Mouse (Mus musculus): Measurements from ENCODE around the gene Gpr146. TPM values are rescaled to one million over a fixed set of nuclear protein-coding genes. Genes with fewer than 3 reads are reported as not detected.

The Gpr146 gene
- total and polyA plus RNA-seq, 2 experiments = 36.5 to 70.7 TPM

GRCm38 (mm10) chr5:139408511-139408910, 31.0 kb downstream of the Gpr146 start:
- H3K79me2 ChIP-seq (ENCODE audit: control insufficient read depth, insufficient read depth, low read length) = no peaks in the 10 kb centered on the region
- no peak for TF ChIP-seq CTCF (IDR thresholded peaks at IDR 0.05; ENCODE audit: low read depth, low read length)
- TF ChIP-seq POLR2A (IDR thresholded peaks at IDR 0.05; ENCODE audit: extremely low read depth, insufficient read depth, low read length) = no peak
- DNase-seq (ENCODE audit: extremely low read depth, low read depth, low spot score) = peak; percentile 40
- no peaks in the 10 kb centered on the region for H3K27me3 ChIP-seq (ENCODE audit: control insufficient read depth, insufficient read depth, low read length)
- WGBS = 80% methylated on average over 7 of the region's 7 CpGs
- no peak overlapping the region for H3K4me3 ChIP-seq (ENCODE audit: insufficient read depth, low read depth, low read length)
- H3K9ac ChIP-seq (ENCODE audit: low read depth, low read length) = no peak overlapping the region
- H3K4me1 ChIP-seq (ENCODE audit: control insufficient read depth, insufficient read depth, low read length) = no peaks in the 10 kb centered on the region
- no peak overlapping the region for H3K27ac ChIP-seq (replicated peaks; ENCODE audit: insufficient read depth, low read depth, low read length)
- no peaks in the 10 kb centered on the region for H3K36me3 ChIP-seq (ENCODE audit: control insufficient read depth, insufficient read depth, low read length)

DNA sequence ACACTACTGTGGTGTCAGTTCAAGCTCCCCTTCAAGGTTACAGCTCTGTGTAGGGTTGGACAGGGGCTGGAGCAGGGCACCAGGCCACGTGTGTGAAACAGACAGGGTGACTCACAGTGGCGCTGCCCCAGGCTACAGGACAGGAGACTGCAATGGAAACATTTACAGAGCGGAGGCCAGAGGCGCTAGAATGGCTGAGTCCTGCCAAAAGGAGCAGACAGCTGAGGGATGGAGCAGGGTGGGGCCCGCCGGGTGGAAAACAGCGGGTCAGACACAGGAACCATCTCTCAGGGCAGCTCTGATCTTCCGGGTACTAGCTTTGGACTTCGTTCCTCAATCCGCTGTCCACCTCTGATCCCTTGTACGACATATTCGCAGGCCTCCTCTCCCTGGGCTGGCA, 31.9 kb downstream of the Gpr146 start:
- H3K4me1 ChIP-seq (ENCODE audit: control insufficient read depth, insufficient read depth, low read length) = no peaks in the 10 kb centered on the region
- no peaks in the 10 kb centered on the region for H3K36me3 ChIP-seq (ENCODE audit: control insufficient read depth, insufficient read depth, low read length)
- H3K27me3 ChIP-seq (ENCODE audit: control insufficient read depth, insufficient read depth, low read length) = no peaks in the 10 kb centered on the region
- no peak overlapping the region for H3K27ac ChIP-seq (replicated peaks; ENCODE audit: insufficient read depth, low read depth, low read length)
- TF ChIP-seq POLR2A (IDR thresholded peaks at IDR 0.05; ENCODE audit: extremely low read depth, insufficient read depth, low read length) (no peak), CTCF (IDR thresholded peaks at IDR 0.05; ENCODE audit: low read depth, low read length) (no peak)
- no peak for DNase-seq (ENCODE audit: extremely low read depth, low read depth, low spot score)
- H3K9ac ChIP-seq (ENCODE audit: low read depth, low read length) = no peak overlapping the region
- no peaks in the 10 kb centered on the region for H3K79me2 ChIP-seq (ENCODE audit: control insufficient read depth, insufficient read depth, low read length)
- no peak overlapping the region for H3K4me3 ChIP-seq (ENCODE audit: insufficient read depth, low read depth, low read length)
- 47% methylated on average over 12 of the region's 12 CpGs for WGBS

- WGBS = 94% methylated on average over 4 of the region's 4 CpGs
- H3K27ac ChIP-seq (replicated peaks; ENCODE audit: insufficient read depth, low read depth, low read length) = no peak overlapping the region
- no peaks in the 10 kb centered on the region for H3K27me3 ChIP-seq (ENCODE audit: control insufficient read depth, insufficient read depth, low read length)
- no peaks in the 10 kb centered on the region for H3K79me2 ChIP-seq (ENCODE audit: control insufficient read depth, insufficient read depth, low read length)
- no peaks in the 10 kb centered on the region for H3K36me3 ChIP-seq (ENCODE audit: control insufficient read depth, insufficient read depth, low read length)
- H3K4me3 ChIP-seq (ENCODE audit: insufficient read depth, low read depth, low read length) = no peak overlapping the region
- no peaks in the 10 kb centered on the region for H3K4me1 ChIP-seq (ENCODE audit: control insufficient read depth, insufficient read depth, low read length)
- H3K9ac ChIP-seq (ENCODE audit: low read depth, low read length) = no peak overlapping the region
- DNase-seq (ENCODE audit: extremely low read depth, low read depth, low spot score) = no peak
- TF ChIP-seq CTCF (IDR thresholded peaks at IDR 0.05; ENCODE audit: low read depth, low read length) (no peak), POLR2A (IDR thresholded peaks at IDR 0.05; ENCODE audit: extremely low read depth, insufficient read depth, low read length) (no peak)
Measured at GRCm38 (mm10) chr5:139410056-139410455, 32.6 kb downstream of the Gpr146 start.

DNA sequence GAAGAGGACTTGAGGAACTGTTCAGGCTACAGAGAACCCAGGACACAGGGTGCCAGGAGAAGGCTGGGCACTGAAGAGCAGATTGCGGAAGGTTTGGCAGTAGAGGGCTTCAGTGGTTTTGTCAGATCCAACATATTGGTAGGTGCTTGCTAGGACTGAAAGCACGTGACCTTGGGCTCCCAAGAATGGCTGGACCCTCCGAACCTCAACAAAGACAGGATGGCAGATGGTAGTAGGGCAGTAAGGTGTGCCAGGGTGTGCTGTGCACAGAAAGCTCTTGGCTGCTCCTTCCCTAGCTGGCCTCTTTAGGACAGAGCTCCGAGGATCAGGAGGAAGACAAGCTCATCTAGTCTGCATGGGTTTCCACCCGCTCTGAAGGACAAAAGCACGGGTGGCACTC, 33.6 kb downstream of the Gpr146 start:
- no peaks in the 10 kb centered on the region for H3K79me2 ChIP-seq (ENCODE audit: control insufficient read depth, insufficient read depth, low read length)
- H3K9ac ChIP-seq (ENCODE audit: low read depth, low read length) = no peak overlapping the region
- TF ChIP-seq CTCF (IDR thresholded peaks at IDR 0.05; ENCODE audit: low read depth, low read length) (no peak), POLR2A (IDR thresholded peaks at IDR 0.05; ENCODE audit: extremely low read depth, insufficient read depth, low read length) (no peak)
- WGBS = 94% methylated on average over 6 of the region's 6 CpGs
- no peaks in the 10 kb centered on the region for H3K4me1 ChIP-seq (ENCODE audit: control insufficient read depth, insufficient read depth, low read length)
- H3K4me3 ChIP-seq (ENCODE audit: insufficient read depth, low read depth, low read length) = no peak overlapping the region
- H3K36me3 ChIP-seq (ENCODE audit: control insufficient read depth, insufficient read depth, low read length) = no peaks in the 10 kb centered on the region
- DNase-seq (ENCODE audit: extremely low read depth, low read depth, low spot score) = no peak
- no peak overlapping the region for H3K27ac ChIP-seq (replicated peaks; ENCODE audit: insufficient read depth, low read depth, low read length)
- H3K27me3 ChIP-seq (ENCODE audit: control insufficient read depth, insufficient read depth, low read length) = no peaks in the 10 kb centered on the region

- TF ChIP-seq CTCF (IDR thresholded peaks at IDR 0.05; ENCODE audit: low read depth, low read length) (no peak), POLR2A (IDR thresholded peaks at IDR 0.05; ENCODE audit: extremely low read depth, insufficient read depth, low read length) (no peak)
- DNase-seq (ENCODE audit: extremely low read depth, low read depth, low spot score) = no peak
- 89% methylated on average over 15 of the region's 15 CpGs for WGBS
Measured at GRCm38 (mm10) chr5:139411665-139412314, 34.3 kb downstream of the Gpr146 start.

GRCm38 (mm10) chr5:139413545-139413944, 36.0 kb downstream of the Gpr146 start:
- WGBS = 87% methylated on average over 4 of the region's 4 CpGs
- TF ChIP-seq CTCF (IDR thresholded peaks at IDR 0.05; ENCODE audit: low read depth, low read length) (no peak), POLR2A (IDR thresholded peaks at IDR 0.05; ENCODE audit: extremely low read depth, insufficient read depth, low read length) (no peak)

More at GRCm38 (mm10) chr5:139411665-139412314, 34.3 kb downstream of the Gpr146 start:
- H3K27me3 ChIP-seq (ENCODE audit: control insufficient read depth, insufficient read depth, low read length) = no peaks in the 10 kb centered on the region
- no peaks in the 10 kb centered on the region for H3K79me2 ChIP-seq (ENCODE audit: control insufficient read depth, insufficient read depth, low read length)
- no peak overlapping the region for H3K9ac ChIP-seq (ENCODE audit: low read depth, low read length)
- no peak overlapping the region for H3K4me3 ChIP-seq (ENCODE audit: insufficient read depth, low read depth, low read length)
- H3K4me1 ChIP-seq (ENCODE audit: control insufficient read depth, insufficient read depth, low read length) = no peaks in the 10 kb centered on the region
- H3K27ac ChIP-seq (replicated peaks; ENCODE audit: insufficient read depth, low read depth, low read length) = no peak overlapping the region
- H3K36me3 ChIP-seq (ENCODE audit: control insufficient read depth, insufficient read depth, low read length) = no peaks in the 10 kb centered on the region

More at GRCm38 (mm10) chr5:139413545-139413944, 36.0 kb downstream of the Gpr146 start:
- no peak for DNase-seq (ENCODE audit: extremely low read depth, low read depth, low spot score)
- Histone ChIP-seq H3K79me2 (ENCODE audit: control insufficient read depth, insufficient read depth, low read length) (no peaks in the 10 kb centered on the region), H3K27me3 (ENCODE audit: control insufficient read depth, insufficient read depth, low read length) (no peaks in the 10 kb centered on the region), H3K4me3 (ENCODE audit: insufficient read depth, low read depth, low read length) (no peak overlapping the region), H3K36me3 (ENCODE audit: control insufficient read depth, insufficient read depth, low read length) (no peaks in the 10 kb centered on the region), H3K9ac (ENCODE audit: low read depth, low read length) (no peak overlapping the region), H3K27ac (replicated peaks; ENCODE audit: insufficient read depth, low read depth, low read length) (no peak overlapping the region), H3K4me1 (ENCODE audit: control insufficient read depth, insufficient read depth, low read length) (no peaks in the 10 kb centered on the region)
